In the genomic region with DNA sequence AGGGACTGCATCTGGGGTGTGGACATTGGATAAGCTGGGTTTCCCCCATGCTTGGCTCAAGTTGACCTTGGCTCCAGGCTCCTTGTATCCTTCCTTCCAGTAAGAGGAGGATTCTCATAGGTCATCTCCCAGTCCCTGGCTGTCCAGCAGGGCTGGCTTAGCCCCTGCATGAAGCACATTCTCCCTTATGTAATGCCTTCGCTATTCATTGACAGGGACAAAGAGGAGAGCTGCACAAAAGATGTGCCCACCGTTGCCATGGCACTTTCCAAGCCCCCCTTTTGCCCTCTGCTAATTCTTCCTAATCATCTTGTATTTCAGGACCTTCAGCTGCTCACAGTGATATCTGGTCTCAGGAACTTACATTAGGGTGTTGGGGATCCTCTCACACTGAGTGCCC, we compare ENCODE assay signal across 18 mouse cellular contexts.
A peak's percentile ranks its signal among the peaks of the same experiment; 100 is the strongest.
DNase-seq lines count a peak whose midpoint lies in the region; ATAC-seq lines count a peak whose summit lies in the region.
"Had no signal": no experiment of that assay in that cellular context is flagged by ENCODE, and none has a peak within 500 bp of the region (broad histone marks: within the 10 kb centered on the region; RNA-seq: fewer than 3 reads in every experiment).

No protein-coding gene starts in this region.

- no peaks in the 10 kb centered on the region for H3K4me1 ChIP-seq in hindbrain, embryonic 11.5 days (replicated peaks; ENCODE audit: control insufficient read depth, insufficient read depth, low read length)
- no peaks in the 10 kb centered on the region for H3K4me1 ChIP-seq in hindbrain, embryonic 14.5 days (replicated peaks; ENCODE audit: control insufficient read depth, insufficient read depth, low read length)
- peaks cover 3% of the 10 kb centered on the region; the same call in 1 of the 2 replicates for H3K4me1 ChIP-seq in forebrain, embryonic 16.5 days (replicated peaks; ENCODE audit: control insufficient read depth, insufficient read depth, low read length)
- H3K4me1 ChIP-seq in midbrain, embryonic 12.5 days, result peaks cover 11% of the 10 kb centered on the region; the same call in 1 of the 2 replicates
- H3K4me1 ChIP-seq in heart, embryonic 11.5 days (ENCODE audit: control insufficient read depth, insufficient read depth, low read length), result no peaks in the 10 kb centered on the region
- H3K4me1 ChIP-seq: embryonic facial prominence, embryonic 10.5 days; kidney, embryonic 15.5 days; liver, embryonic 12.5 days; neural tube, embryonic 12.5 days had no signal

- H3K9ac ChIP-seq in hindbrain, embryonic 11.5 days (ENCODE audit: low read depth, low read length), result no peak overlapping the region
- H3K9ac ChIP-seq in hindbrain, embryonic 14.5 days, result no peak overlapping the region
- no peak overlapping the region for H3K9ac ChIP-seq in forebrain, embryonic 16.5 days (replicated peaks; ENCODE audit: low read depth, low read length)
- H3K9ac ChIP-seq in midbrain, embryonic 12.5 days (replicated peaks), result no peak overlapping the region
- no peak overlapping the region for H3K9ac ChIP-seq in heart, embryonic 11.5 days (ENCODE audit: low read depth, low read length)
- H3K9ac ChIP-seq: kidney, embryonic 15.5 days; liver, embryonic 12.5 days; lung, embryonic 14.5 days; neural tube, embryonic 12.5 days had no signal

- DNase-seq in hindbrain, embryonic 11.5 days (ENCODE audit: low spot score), result peak; percentile 6
- no peak for DNase-seq in hindbrain, embryonic 14.5 days (ENCODE audit: low spot score)
- no peak for DNase-seq in adrenal gland, postnatal 10 days
- DNase-seq in lung, postnatal 10 days, result no peak
- DNase-seq: adrenal gland, postnatal 36 days; cerebellum, adult 8-10 months; gastrocnemius, postnatal 36 days; lung, embryonic 14.5 days had no signal

- WGBS in hindbrain, embryonic 11.5 days, result 32% methylated on average over 2 of the region's 2 CpGs
- WGBS in hindbrain, embryonic 14.5 days, result 27% methylated on average over 2 of the region's 2 CpGs
- 10% methylated on average over 2 of the region's 2 CpGs for WGBS in forebrain, embryonic 16.5 days
- 30% methylated on average over 2 of the region's 2 CpGs for WGBS in midbrain, embryonic 12.5 days
- 83% methylated on average over 2 of the region's 2 CpGs for WGBS in heart, embryonic 11.5 days (ENCODE audit: insufficient replicate concordance)

- no peak overlapping the region for H3K4me2 ChIP-seq in hindbrain, embryonic 11.5 days (replicated peaks; ENCODE audit: low read depth, low read length)
- no peak overlapping the region for H3K4me2 ChIP-seq in hindbrain, embryonic 14.5 days (replicated peaks)
- no peak overlapping the region for H3K4me2 ChIP-seq in forebrain, embryonic 16.5 days (ENCODE audit: low read length)
- no peak overlapping the region for H3K4me2 ChIP-seq in midbrain, embryonic 12.5 days (replicated peaks)
- no peak overlapping the region for H3K4me2 ChIP-seq in heart, embryonic 11.5 days
- H3K4me2 ChIP-seq: kidney, embryonic 15.5 days; liver, embryonic 12.5 days; lung, embryonic 14.5 days; neural tube, embryonic 12.5 days had no signal

- H3K36me3 ChIP-seq in hindbrain, embryonic 11.5 days (ENCODE audit: control insufficient read depth, insufficient read depth, low read length), result no peaks in the 10 kb centered on the region
- H3K36me3 ChIP-seq in hindbrain, embryonic 14.5 days (replicated peaks; ENCODE audit: control insufficient read depth, insufficient read depth), result no peaks in the 10 kb centered on the region
- no peaks in the 10 kb centered on the region for H3K36me3 ChIP-seq in forebrain, embryonic 16.5 days (ENCODE audit: control insufficient read depth, insufficient read depth)
- H3K36me3 ChIP-seq in midbrain, embryonic 12.5 days, result no peaks in the 10 kb centered on the region
- no peaks in the 10 kb centered on the region for H3K36me3 ChIP-seq in heart, embryonic 11.5 days (ENCODE audit: control insufficient read depth, insufficient read depth, low read length)
- H3K36me3 ChIP-seq: embryonic facial prominence, embryonic 10.5 days; kidney, embryonic 15.5 days; liver, embryonic 12.5 days; neural tube, embryonic 12.5 days had no signal

- H3K9me3 ChIP-seq in hindbrain, embryonic 11.5 days (ENCODE audit: control insufficient read depth, low read length), result no peaks in the 10 kb centered on the region
- H3K9me3 ChIP-seq in hindbrain, embryonic 14.5 days (ENCODE audit: control insufficient read depth, low read length), result peaks cover 4% of the 10 kb centered on the region; the same call in 1 of the 2 replicates
- H3K9me3 ChIP-seq in forebrain, embryonic 16.5 days (ENCODE audit: control insufficient read depth, low read length), result peaks cover 2% of the 10 kb centered on the region; the same call in 1 of the 2 replicates
- peaks cover 6% of the 10 kb centered on the region; the same call in 1 of the 2 replicates for H3K9me3 ChIP-seq in midbrain, embryonic 12.5 days
- H3K9me3 ChIP-seq in heart, embryonic 11.5 days (replicated peaks; ENCODE audit: control insufficient read depth, low read length), result no peaks in the 10 kb centered on the region; the same call in none of the 2 replicates
- H3K9me3 ChIP-seq: kidney, embryonic 15.5 days had no signal

- H3K4me3 ChIP-seq in hindbrain, embryonic 11.5 days (ENCODE audit: low read depth, low read length), result no peak overlapping the region
- no peak overlapping the region for H3K4me3 ChIP-seq in hindbrain, embryonic 14.5 days (replicated peaks; ENCODE audit: low read length)
- no peak overlapping the region for H3K4me3 ChIP-seq in forebrain, embryonic 16.5 days (replicated peaks; ENCODE audit: low read length)
- H3K4me3 ChIP-seq in midbrain, embryonic 12.5 days, result no peak overlapping the region
- H3K4me3 ChIP-seq in heart, embryonic 11.5 days (ENCODE audit: low read depth, low read length), result no peak overlapping the region
- H3K4me3 ChIP-seq: embryonic facial prominence, embryonic 10.5 days; kidney, embryonic 15.5 days; liver, embryonic 12.5 days; neural tube, embryonic 12.5 days had no signal

- ATAC-seq in hindbrain, embryonic 11.5 days (ENCODE audit: low FRiP score), result no peak
- ATAC-seq in hindbrain, embryonic 14.5 days (ENCODE audit: low FRiP score), result no peak
- peak; percentile 70; the same call in 1 of the 2 replicates for ATAC-seq in forebrain, embryonic 16.5 days
- peak; percentile 23; the same call in 1 of the 2 replicates for ATAC-seq in midbrain, embryonic 12.5 days (ENCODE audit: low FRiP score, low read depth)
- ATAC-seq in heart, embryonic 11.5 days (replicated peaks; ENCODE audit: insufficient number of reproducible peaks, low FRiP score, low TSS enrichment), result no peak
- ATAC-seq: intestine, embryonic 16.5 days; liver, embryonic 12.5 days; Patski had no signal

- H3K27me3 ChIP-seq in hindbrain, embryonic 11.5 days (ENCODE audit: control insufficient read depth, insufficient read depth, low read length), result no peaks in the 10 kb centered on the region
- no peaks in the 10 kb centered on the region for H3K27me3 ChIP-seq in hindbrain, embryonic 14.5 days (ENCODE audit: control insufficient read depth, insufficient read depth, low read length)
- H3K27me3 ChIP-seq in forebrain, embryonic 16.5 days (replicated peaks; ENCODE audit: control insufficient read depth, insufficient read depth, low read length), result no peaks in the 10 kb centered on the region
- no peaks in the 10 kb centered on the region for H3K27me3 ChIP-seq in midbrain, embryonic 12.5 days
- H3K27me3 ChIP-seq in heart, embryonic 11.5 days (ENCODE audit: control insufficient read depth, insufficient read depth, low read length), result no peaks in the 10 kb centered on the region
- H3K27me3 ChIP-seq: kidney, embryonic 15.5 days; liver, embryonic 12.5 days; neural tube, embryonic 12.5 days; Patski had no signal

- no peak overlapping the region for H3K27ac ChIP-seq in hindbrain, embryonic 11.5 days (ENCODE audit: low read depth, low read length)
- H3K27ac ChIP-seq in hindbrain, embryonic 14.5 days, result no peak overlapping the region
- no peak overlapping the region for H3K27ac ChIP-seq in forebrain, embryonic 16.5 days (ENCODE audit: low read length)
- H3K27ac ChIP-seq in midbrain, embryonic 12.5 days (replicated peaks), result peak overlapping the region; percentile 36
- H3K27ac ChIP-seq in heart, embryonic 11.5 days (ENCODE audit: low read depth, low read length), result no peak overlapping the region
- H3K27ac ChIP-seq: embryonic facial prominence, embryonic 10.5 days; kidney, embryonic 15.5 days; liver, embryonic 12.5 days; macrophage; neural tube, embryonic 12.5 days had no signal

Comparison
In these comparisons a context has a peak if more than half of its experiments do, and no peak if none do; other contexts are left out.
1. ATAC-seq: peak in forebrain, embryonic 16.5 days (single experiment) and midbrain, embryonic 12.5 days (single experiment); none in hindbrain, embryonic 11.5 days (single experiment), hindbrain, embryonic 14.5 days (single experiment) and heart, embryonic 11.5 days (single experiment).